Mouse (Mus musculus): ENCODE measurements around the gene Txnip.

The Txnip gene

DNA sequence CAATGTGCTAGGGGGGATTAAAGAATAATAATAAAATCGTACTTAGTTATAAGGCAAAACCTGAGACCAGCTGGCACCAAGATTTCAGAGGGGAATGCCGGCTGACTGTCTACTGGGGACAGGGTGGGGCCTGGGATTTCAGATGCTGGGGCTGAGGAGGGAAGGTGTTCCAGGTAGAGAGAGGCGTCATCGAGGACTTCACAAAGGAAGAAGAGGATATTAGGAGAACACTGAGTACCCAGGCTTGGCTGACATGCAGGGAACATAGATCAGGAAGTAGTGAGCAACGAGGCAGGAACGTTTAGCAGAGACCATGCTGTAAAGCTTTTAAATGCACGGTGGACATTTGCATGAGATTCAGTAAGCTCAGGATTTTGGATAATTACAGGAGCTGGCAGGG lies 5.9 kb upstream of the Txnip start:
- DNase-seq (ENCODE audit: low spot score in 2 of 2): no peak

DNA sequence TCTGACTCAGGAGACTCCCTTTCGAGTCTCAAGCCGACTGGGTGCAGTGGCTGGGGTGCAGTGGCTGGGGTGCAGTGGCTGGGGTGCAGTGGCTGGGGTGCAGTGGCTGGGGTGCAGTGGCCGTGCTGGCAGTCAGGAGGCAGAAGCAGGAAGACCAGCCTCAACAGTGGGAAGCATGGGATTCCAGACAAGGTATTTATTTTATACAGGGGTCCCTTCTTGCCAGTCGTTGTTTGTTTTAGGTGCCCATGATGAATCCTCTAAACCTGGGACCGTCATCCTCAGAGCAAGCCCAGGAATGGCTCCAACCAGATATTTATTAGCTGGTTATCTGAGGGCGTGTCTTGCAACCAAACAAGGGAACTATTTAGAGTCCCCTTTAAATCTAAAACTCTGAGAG lies 4.2 kb upstream of the Txnip start:
- DNase-seq (ENCODE audit: low spot score in 2 of 2): no peak

DNA sequence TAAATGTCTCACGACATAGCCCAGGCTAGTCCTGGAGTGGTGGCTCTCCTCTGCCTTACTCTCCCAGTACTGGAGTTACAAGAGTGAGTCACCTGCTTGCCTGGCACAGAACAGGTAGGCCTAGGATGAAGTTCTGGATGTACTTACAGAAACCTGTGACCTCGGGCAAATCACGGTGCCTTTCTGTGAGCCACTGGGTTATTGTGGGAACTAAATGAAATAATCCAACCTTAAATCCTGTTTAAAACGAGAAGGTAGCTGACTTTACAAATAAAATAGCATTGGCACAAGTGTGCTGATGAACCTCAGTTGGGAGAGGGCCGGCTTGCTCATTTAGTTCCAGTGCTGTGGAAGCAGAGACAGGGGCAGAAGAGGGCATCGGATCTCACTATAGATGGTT lies 3.5 kb upstream of the Txnip start:
- DNase-seq (ENCODE audit: low spot score in 2 of 2): no peak

DNA sequence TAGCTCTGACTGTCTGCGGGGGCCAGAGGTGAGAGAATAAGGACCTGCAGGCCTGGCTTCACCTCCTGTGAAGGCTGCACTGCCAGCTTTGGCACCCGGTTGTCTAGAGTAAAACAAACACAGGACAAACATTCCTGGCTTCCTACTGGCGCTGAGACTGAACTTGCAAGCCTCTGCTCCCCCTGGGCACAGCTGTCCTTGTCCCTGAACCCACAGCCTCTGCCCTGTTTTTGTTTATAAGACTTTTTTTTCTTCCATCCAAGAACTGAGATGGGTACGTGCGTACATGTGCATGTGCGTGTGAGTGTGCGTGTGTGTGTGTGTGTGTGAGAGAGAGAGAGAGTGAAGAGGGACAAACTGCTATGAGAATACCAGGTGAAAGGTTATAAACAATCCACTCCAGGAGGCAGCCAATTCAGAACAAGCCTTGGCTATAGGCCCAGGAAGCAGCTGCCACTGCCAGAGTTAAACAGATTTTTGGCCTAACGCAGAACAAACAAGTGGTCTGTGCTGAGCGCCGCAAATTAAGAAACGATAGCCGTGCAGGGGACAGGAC lies 2.6 kb upstream of the Txnip start:
- DNase-seq (ENCODE audit: low spot score in 2 of 2): peak in 1 of 2 experiments; percentile 73

DNA sequence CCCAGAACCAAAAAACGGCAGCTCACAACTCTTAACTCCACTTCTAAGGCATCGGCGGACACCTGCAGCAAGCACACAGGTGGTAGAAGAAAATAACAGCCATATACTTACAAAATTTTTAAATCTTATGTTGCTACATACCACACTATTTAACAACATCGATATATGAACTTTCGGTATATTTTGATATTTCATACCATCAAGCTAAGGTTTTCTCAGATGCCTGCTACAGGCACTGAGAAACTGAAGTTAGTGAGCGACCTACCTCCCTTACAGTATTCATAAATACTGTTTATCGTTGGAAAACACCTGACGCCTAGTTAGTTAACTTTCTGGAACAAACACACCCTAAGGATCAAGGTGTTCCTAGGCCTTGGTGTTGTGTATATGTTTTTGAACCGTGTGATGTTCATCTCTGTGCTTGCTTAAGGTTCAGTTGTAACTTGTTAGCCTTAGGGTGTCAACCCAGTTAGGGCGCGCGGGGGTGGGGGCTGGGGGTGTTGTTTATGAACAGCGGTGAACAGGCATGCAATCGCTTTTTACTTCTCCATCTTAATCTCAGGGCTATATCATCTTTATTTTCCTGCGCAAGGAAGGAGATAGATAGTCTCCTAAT lies 1.6 kb upstream of the Txnip start:
- no peak for DNase-seq (ENCODE audit: low spot score in 2 of 2)

- DNase-seq (ENCODE audit: low spot score in 2 of 2): no peak
Observed at GRCm38 (mm10) chr3:96556651-96557635, 814 bp upstream of the Txnip start.

GRCm38 (mm10) chr3:96558159-96558558 lies 402 bp downstream of the Txnip start:
- no peak for DNase-seq (ENCODE audit: low spot score in 2 of 2)

DNA sequence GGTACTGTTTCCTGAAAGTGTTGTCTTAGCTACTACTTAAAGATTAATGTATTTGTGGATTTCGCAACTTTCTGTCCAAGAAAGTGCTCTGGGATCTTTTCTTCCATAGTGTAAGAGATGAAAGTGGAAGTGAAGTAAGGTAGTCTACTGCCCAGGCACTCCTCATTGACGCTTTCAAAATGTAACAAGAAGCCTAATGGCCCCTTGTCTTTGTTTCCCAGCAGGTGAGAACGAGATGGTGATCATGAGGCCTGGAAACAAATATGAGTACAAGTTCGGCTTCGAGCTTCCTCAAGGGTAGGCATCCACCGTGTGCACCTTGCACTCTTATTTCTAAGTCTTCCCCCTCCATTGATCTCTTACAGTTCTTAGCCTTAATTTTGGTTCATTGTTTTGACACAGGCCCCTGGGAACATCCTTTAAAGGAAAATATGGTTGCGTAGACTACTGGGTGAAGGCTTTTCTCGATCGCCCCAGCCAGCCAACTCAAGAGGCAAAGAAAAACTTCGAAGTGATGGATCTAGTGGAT lies 975 bp downstream of the Txnip start:
- DNase-seq (ENCODE audit: low spot score in 2 of 2): no peak

DNA sequence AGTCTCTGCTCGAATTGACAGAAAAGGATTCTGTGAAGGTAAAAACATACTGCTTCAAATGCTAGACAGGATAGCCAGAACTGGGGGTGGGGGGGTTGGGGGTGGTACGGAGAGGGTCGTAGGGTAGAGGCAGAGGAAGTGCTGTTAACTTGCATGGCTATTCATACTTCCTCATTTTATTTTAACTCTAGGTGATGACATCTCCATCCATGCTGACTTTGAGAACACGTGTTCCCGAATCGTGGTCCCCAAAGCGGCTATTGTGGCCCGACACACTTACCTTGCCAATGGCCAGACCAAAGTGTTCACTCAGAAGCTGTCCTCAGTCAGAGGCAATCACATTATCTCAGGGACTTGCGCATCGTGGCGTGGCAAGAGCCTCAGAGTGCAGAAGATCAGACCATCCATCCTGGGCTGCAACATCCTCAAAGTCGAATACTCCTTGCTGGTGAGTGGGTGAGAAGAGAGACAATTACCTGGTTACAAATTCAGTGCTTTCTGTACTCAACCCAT lies 1.7 kb downstream of the Txnip start:
- no peak for DNase-seq (ENCODE audit: low spot score in 2 of 2)

DNA sequence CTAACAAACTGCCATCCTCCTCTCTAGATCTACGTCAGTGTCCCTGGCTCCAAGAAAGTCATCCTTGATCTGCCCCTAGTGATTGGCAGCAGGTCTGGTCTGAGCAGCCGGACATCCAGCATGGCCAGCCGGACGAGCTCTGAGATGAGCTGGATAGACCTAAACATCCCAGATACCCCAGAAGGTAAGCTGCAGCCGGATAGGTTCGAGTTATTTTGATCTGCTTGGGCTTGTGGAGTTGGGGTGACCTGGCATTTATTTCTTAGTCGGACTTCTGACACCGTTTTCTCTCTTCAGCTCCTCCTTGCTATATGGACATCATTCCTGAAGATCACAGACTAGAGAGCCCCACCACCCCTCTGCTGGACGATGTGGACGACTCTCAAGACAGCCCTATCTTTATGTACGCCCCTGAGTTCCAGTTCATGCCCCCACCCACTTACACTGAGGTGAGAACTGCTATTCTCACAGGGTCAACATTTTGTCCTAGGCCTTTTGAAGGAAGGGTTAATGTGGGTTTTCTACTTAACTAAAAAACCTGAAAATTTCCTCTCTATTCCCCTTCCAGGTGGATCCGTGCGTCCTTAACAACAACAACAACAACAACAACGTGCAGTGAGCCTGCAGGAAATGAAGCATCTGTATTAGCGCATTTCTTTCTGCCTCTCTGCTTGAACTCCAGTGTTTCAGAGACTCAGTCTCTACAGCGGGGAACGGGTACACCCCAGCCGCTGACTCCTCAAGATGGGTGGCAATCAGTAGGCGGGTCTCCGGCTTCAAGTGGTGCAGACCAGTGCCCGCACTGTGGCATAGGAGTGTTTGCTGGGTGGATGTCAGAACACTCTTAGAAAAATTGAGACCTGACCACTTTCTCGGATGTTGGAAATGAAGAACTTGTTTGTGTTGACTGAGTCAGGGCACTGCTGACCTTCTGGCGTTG lies 2.4 kb downstream of the Txnip start:
- DNase-seq (ENCODE audit: low spot score in 2 of 2): no peak

- no peak for DNase-seq (ENCODE audit: low spot score in 2 of 2)
Observed at GRCm38 (mm10) chr3:96560881-96561668, 3.3 kb downstream of the Txnip start.

DNA sequence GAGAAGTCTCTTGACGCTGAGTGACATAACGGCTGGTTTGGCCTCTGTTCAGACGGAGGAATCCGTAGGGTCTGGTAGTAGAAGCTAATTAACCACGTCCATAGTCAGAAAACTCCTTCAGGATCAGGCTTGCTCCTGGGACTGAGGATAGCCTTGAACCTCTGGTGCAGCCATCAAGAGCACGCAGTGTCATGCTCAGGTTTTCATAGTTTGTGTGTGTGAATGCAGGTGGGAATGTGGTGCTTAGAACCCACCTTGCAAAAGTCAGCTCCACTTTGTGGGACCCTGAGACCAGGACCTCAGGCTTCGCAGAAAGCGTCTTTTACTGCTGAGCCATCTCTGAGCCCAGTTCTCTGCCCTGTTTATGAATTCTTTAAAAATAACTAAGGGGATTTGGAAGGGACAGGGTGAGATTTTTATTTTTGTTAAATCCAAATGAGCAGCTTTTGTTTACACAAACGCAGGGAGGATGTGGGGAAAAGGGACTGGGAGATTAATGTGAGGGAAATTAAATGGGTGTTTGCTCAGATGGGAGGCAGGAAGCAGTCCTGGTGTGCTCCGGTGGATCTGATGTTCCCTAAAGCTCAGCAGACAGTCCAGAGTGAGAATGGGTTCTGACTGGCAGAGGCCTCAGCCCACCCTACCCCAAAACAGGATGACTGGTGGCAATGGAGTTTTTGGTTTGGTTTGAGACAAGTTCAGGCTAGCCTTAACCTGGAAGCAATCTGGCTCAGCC lies 4.4 kb downstream of the Txnip start:
- DNase-seq (ENCODE audit: low spot score in 2 of 2): no peak

- no peak for DNase-seq (ENCODE audit: low spot score in 2 of 2)
Observed at GRCm38 (mm10) chr3:96563267-96563666, 5.5 kb downstream of the Txnip start.

DNA sequence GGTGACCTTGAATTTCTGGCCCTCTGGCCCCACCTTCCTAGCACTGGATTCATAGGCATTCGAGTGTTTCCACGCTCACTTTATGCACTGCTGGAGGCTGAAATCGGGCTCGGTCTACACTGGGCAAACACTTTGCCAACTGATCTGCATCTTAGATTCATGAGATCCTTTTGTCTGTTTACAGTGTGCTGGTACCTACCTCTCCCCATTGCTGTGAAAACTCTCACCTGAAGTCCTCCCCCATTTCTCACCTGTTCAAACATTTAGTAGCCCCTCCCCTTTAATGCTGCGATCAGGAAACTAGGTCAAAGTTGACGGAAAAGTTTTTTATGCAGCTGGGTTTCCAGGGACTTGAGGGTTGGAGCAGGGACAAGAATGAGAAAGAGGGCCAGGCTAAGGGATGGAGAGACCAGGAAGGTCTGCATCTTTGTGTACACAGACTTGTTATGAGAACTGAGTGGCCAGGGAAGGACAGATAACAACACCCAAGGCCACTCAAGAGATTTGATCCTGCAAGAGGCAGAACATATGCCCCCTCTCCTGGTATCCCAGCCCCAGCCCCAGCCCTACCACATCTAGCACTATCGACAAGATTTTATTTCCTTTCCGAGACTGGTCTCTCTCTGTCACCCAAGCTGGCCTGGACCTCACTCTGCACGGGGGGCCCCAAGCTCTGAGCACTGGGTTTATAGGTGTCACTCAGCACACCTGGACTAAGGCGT lies 6.3 kb downstream of the Txnip start:
- no peak for DNase-seq (ENCODE audit: low spot score in 2 of 2)

DNA sequence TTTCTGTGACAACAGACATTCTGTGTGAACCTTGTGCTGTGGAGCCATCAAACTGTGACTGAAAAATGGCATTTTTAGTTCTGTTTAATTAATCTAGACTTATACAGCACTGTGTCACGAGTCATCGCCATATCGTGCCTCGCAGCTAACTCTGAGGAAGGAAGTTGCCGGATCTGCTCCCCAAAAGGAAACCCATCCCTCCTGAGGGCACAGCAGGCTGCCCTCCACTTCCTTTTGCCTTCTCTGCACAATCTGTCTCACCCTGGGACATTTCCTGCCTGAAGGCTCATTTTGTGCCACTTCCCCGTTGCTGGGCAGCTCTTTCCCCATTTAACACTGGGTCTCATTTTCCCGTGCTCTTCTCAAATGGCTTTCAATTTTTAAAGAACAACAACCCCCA lies 6.9 kb downstream of the Txnip start:
- DNase-seq (ENCODE audit: low spot score in 2 of 2): no peak

GRCm38 (mm10) chr3:96565105-96565504 lies 7.3 kb downstream of the Txnip start:
- no peak for DNase-seq (ENCODE audit: low spot score in 2 of 2)

- no peak for DNase-seq (ENCODE audit: low spot score in 2 of 2)
Observed at GRCm38 (mm10) chr3:96566661-96567450, 9.1 kb downstream of the Txnip start.

DNA sequence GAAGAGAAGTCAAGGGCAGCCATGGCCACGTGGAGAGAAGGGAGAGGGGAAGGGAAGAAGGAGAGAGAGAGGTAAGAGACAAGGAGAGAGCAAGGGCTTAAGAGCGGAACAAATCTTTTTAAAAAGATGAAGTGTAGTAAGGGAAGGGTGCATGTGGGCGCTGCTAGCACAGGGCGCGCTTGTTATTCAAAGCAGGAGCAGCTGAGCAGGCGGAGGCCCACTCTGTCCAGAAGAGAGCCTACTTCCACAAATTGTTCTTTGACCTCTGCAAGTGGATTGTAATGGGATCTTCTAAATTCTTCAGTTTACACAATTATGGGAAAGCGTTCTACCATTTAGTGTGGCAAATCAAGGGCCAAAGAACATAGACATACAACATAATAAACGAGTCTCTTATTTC lies 10.8 kb downstream of the Txnip start:
- no peak for DNase-seq (ENCODE audit: low spot score in 2 of 2)
